Mouse (Mus musculus) gastrocnemius, adult 2 months (tissue): ENCODE results near the gene Paxx. TPM values are rescaled to one million over a fixed set of nuclear protein-coding genes. Genes with fewer than 3 reads are reported as not detected.

Experiments used
- DNase-seq: peaks from one replicate; pipeline ENCODE4 v3.0.0; 2022
- H3K27ac ChIP-seq: fragments of 200-600 bp; 2 replicates; pipeline ENCODE4 v1.8.1; 2022; ENCODE audit warnings: mild to moderate bottlenecking
- H3K4me3 ChIP-seq: fragments of 200-600 bp; 2 replicates; pipeline ENCODE4 v1.8.1; 2022; ENCODE audit warnings: mild to moderate bottlenecking, moderate library complexity
- CTCF ChIP-seq: fragments of 200-600 bp; IDR thresholded peaks from 2 replicates; pipeline ENCODE4 v1.8.1; 2022; ENCODE audit warnings: antibody characterized with exemption, mild to moderate bottlenecking, moderate library complexity
- intact Hi-C: fragments of 180-260 bp; cut with DNase I; formaldehyde crosslinking; loops from one replicate; pipeline ENCODE4 v1.15.1; 2025
- total RNA-seq, 2 experiments: library from RNA; stranded (reverse); gene quantifications; 2 replicates each; pipeline ENCODE4 v1.2.3; 2021

Gene Paxx
- total RNA-seq, 2 experiments from 2014 or later: 13.6 to 14.4 TPM

DNA sequence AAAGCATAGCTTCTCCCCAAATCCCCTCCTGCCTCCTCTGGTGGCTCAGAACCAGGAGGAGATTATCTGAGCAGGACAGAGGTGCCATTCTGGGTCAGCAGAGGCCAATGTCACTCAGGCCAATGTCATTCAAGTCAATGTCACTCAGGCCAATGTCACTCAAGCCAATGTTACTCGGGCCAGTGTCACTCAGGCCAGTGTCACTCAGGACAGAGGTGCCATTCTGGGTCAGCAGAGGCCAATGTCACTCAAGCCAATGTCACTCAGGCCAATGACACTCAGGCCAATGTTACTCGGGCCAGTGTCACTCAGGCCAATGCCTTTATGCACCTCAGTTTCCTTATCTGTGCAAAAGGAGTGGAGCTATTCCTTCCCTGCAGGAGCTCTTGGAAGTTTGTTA, 11.7 kb upstream of the Paxx start:
- no peak overlapping the region for H3K27ac ChIP-seq
- DNase-seq: no peak
- TF ChIP-seq CTCF: no peak
- intact Hi-C loops: no loop called here
- H3K4me3 ChIP-seq: no peak overlapping the region

DNA sequence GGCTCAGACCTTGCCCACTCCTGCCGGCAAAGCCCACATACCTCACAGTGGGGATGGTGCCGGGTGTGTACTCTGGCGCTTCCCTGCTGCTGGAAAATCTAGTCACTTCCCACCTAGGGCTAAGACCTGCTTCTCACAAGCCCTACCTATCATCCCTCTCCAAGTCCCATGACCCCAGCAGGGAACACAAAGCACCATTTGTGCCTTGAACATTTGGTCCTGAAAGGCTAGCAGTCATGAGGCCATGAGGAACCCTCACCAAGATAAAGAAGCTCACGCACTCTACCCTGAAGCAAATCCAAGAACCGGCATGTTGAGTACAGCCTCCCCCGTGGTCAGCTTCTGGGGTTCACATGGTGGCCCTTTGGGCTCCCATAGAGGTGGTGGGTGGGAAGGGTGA, 9.1 kb upstream of the Paxx start, which contains the start of gene Ptgds:
Gene Ptgds (minus strand): TSS at position 78 of the 400 bp plus-strand sequence.
- no peak within 1 kb of the TSS for H3K4me3 ChIP-seq
- DNase-seq: no peak
- H3K27ac ChIP-seq: no peak within 1 kb of the TSS
- no peak for TF ChIP-seq CTCF
- intact Hi-C loops: no loop called here

DNA sequence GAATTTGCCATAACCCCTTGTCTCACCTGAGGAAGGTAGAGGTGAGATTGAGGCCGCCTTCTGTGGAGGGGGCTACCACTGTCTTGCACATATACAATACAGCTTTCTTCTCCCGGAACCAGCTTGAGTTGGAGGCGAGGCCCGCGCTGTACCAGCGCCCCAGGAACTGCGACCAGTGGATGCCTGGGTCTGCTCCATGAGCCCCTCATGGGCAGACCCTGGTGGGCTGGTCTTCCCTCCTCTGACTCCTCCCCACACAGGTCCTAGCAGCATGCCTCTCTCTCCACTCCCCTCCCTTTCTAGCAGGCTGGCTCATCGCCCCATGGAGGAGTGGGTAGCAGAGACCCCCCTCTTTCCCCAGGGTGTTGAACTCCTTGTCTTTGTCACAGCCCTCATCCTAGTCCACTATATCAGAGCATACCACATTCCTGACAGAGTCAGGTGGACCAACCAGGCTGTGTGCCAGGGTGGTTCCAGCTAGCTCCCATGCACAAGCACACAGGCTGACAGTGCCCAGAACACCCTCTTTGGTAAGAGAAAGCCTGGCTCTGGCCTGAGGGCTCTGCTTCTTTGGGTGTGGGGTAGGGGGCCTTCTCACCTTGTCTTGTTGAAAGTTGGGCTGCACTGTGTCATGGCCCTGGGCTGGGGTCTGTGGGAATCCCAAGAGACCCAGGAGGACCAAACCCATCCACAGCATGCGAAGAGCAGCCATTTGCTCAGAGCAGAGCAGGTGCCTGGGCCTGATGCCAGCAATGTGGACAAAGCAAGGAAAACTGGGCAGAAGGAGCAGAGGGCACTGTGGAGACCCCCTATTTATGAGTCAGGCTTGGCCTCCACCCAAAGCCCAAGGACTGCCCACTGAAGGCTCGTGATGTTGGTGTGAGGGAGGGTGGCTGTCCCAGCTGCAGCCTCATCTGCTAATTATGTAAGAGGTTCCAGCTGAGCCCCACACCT, 8.3 kb upstream of the Paxx start:
- DNase-seq: no peak
- Histone ChIP-seq H3K4me3 (no peak overlapping the region), H3K27ac (no peak overlapping the region)
- intact Hi-C loops: no loop called here
- TF ChIP-seq CTCF: no peak

DNA sequence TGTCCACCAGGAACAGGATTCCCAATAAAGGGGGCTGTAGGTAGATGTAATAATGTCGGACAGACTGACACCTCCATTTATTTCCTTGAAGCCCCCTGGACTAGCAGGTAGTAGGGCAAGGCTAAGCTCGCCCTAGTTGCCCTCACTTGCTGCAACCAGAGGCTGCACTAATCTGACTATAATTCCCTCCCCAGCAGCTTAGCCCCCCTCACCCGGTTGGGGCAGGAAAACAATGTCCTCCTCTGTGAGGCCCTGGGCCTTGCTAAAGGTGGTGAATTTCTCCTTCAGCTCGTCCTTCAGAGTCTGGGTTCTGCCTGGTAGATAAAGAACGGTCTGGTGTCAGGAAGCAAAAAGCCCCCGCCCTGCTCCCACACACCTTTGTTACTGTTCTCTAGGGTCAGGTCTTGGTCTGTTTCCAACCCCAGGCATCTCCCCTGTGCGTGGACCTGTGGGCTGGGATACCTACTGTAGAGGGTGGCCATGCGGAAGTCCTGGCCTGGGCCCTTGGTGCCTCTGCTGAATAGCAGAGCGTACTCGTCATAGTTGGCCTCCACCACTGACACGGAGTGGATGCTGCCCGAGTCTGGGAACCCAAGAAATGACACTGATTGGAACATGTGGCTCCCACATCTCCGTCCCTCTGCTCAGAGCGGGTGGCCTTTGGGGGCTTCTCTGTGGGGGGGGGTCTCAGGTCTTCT, 6.9 kb upstream of the Paxx start:
- no peak overlapping the region for H3K27ac ChIP-seq
- H3K4me3 ChIP-seq: no peak overlapping the region
- intact Hi-C loops: no loop called here
- DNase-seq: no peak
- TF ChIP-seq CTCF: no peak

DNA sequence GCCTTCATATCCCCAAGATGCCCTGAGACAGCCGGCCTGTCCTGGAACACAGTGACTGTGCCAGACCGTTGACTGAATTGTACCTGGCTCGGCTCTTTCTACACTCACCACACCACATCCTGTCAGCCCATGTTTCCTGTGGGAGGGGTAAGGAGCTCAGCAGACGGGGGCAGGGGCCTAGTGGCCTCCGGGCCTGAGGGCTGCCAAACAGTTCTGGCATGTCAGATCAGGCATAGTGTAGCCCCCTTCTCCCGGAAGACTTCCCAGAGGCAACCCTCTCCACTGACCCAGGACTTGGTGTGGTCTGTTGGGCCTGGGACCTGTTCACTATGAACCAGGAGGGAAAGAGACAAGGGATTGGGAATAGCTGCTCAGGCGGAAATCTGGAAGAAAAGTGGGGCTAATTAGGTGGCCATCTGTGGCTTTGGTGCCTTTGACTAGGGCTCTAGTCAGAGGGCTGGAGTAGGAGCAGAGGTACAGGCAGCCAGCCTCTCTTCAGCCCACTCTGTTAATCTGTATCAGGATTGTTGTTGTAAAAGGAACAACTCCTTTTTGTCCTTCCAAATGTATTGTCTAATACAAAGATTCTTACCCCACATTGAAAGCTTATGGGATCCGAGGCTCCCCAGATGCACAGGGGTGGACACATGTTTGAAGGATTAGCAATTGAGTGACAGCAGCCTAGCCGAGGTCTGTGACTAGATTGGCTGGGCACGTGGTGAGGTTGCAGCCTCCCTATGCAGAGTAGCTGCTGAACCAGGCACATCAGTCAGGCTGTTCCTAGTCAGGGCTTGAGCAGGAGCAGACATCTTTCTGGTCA, 5.1 kb upstream of the Paxx start:
- Histone ChIP-seq H3K4me3 (no peak overlapping the region), H3K27ac (peak overlapping the region; percentile 43)
- DNase-seq: no peak
- intact Hi-C loops: no loop called here
- no peak for TF ChIP-seq CTCF

DNA sequence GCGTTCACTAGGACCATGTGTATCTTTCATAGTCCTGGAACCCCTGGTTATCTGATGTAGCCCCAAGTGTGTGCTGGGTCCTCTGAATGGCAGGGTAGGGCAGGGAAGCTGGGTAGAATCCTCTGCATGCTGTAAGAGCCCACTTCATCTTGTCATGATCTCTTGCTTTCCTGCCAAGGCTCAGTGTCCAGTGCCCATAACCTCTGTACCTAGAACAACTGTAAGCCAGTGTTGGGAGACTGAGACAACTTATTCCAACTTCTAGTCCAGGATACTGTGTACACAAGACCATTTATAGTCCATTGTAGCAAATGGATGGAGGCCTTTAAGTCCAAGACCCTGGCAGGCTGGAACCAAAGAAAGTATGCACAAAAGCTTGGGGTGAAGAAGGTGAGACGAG, 4.4 kb upstream of the Paxx start:
- TF ChIP-seq CTCF: no peak

DNA sequence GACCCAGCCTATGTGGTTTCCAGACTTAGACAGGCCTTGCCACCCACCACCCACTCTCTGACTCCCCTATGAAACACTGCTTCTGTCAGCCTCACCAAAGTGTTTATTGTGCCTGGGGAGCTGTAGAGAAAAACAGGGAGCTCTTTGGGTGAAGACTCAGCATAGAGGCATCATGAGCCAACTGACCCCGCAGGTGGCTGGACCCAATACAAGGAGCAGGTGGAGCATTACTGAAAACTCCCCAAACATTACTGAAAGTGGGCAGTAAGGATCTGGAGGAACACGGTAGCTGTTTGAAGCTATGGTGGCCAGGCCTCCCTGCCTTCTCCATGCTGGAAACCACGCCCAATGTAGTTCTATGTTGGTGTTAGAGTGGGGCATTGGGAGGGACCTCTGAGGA, 2.7 kb upstream of the Paxx start:
- intact Hi-C loops: no loop called here
- Histone ChIP-seq H3K4me3 (no peak overlapping the region), H3K27ac (no peak overlapping the region)
- no peak for DNase-seq
- TF ChIP-seq CTCF: no peak

More for the DNA sequence above, 4.4 kb upstream of the Paxx start:
- H3K27ac ChIP-seq: no peak overlapping the region
- intact Hi-C loops: no loop called here
- DNase-seq: no peak
- no peak overlapping the region for H3K4me3 ChIP-seq

DNA sequence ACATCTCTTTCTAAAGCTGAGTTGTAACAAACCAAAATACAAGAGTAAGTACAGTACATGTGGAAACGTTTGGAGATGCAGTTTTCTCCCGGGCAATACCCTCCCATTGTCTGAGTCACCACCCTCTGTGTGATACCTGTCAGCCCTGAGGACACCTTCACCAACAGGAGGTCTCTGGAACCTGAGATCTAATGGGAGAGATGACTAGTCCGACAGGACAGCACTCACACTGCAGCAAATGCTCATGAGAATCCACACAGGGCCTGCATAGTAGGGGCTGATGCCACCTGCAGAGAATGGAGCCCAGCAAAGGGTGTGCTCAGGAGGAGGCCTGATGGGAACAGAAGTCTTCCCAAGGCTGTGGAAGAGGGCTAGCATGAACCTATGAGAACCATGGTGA, 513 bp upstream of the Paxx start:
- DNase-seq: no peak
- intact Hi-C loops: no loop called here
- no peak for TF ChIP-seq CTCF
- Histone ChIP-seq H3K4me3 (peak overlapping the region; percentile 90), H3K27ac (peak overlapping the region; percentile 98)

DNA sequence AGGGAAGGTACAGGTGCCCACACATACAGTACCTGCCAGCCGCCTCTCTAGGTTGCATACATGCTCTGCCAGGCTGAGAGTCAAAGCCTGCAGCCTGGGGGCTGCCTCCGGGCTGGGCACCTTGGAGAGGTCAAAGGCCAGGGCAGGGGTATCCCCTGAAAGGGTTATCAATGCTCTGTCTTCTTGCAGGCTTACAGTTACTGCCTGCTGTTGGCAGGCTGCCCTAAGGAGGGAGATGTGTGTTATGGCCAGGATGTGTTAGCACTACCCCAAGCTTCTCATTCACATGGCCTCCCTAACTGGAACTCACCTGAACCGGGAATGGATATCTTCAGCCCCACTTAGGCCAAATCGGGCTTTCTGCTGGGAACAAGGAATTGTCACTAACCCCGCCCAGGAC, 759 bp downstream of the Paxx start:
- H3K4me3 ChIP-seq: peak overlapping the region; percentile 90
- DNase-seq: peak; percentile 55
- TF ChIP-seq CTCF: no peak
- intact Hi-C loops: no loop called here
- peak overlapping the region; percentile 98 for H3K27ac ChIP-seq

DNA sequence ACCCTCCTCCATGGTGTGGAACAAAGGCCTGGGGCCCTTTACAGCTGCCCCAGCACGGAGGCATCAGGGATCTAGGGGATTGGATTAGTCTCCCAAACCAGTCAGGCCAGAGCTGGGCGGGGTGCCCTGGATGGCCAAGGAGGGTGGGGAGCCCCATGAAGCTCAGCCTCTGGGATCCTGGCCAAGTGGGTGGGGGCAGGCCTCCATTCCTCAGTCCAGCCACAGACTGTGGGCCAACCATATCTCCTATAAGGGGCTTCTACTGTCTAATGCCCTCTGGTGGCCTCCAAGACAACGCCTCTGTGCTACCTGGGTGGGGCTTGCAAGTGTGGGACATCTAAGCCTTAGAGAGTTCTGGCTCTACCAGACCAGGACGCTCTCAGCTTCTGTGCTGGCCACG, 2.0 kb downstream of the Paxx start:
- no peak overlapping the region for H3K4me3 ChIP-seq
- no peak for TF ChIP-seq CTCF
- no peak overlapping the region for H3K27ac ChIP-seq
- intact Hi-C loops: no loop called here
- peak; percentile 79 for DNase-seq

DNA sequence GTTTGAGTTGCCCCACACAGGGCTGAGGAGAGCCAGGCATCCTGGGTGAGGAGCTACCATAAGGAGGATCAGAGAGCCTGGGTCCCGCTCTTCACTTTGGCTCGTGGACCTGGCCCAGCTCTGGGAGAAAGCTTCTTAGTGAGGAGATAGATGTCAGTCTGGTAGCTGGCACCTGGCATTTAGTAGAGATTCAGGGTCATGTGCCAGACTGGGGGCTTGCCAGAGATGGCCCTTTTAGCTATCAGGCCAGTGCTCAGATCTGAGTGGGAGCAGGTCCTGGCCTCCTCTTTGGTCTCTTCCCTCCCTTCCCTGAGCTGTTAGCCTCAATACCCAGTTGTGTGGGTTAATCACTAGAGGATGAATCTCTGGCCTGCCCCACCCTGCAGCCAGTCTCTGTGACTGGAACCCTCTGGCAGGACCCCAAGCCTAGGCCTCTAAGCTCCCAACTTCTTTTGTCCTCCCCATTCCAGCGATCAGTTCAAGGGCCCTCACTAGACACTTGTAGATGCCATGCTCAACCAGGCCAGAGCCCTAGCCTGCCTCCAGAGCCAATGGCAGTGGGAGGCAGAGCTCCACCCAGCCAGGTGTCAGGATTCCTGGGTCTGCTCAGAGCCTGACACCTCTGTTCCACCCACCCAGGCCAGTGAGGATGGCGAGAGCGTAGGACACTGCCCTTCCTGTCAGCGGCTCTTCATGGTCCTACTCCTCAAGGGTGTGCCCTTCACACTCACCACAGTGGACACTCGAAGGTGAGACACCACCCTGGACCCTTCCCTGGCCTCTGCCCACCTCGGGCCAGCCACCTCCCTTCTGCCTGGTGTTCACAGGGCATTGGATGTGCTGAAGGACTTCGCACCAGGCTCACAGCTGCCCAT, 3.6 kb downstream of the Paxx start:
- TF ChIP-seq CTCF: no peak
- Histone ChIP-seq H3K27ac (no peak overlapping the region), H3K4me3 (no peak overlapping the region)
- intact Hi-C loops: no loop called here
- no peak for DNase-seq
